Mouse (Mus musculus): ENCODE data around the gene Ankrd13b. TPM values are rescaled to one million over a fixed set of nuclear protein-coding genes. Genes with fewer than 3 reads are reported as not detected.

Gene Ankrd13b
- total and polyA plus RNA-seq, 3 experiments, result 0.41 to 1.3 TPM; not detected in 1

DNA sequence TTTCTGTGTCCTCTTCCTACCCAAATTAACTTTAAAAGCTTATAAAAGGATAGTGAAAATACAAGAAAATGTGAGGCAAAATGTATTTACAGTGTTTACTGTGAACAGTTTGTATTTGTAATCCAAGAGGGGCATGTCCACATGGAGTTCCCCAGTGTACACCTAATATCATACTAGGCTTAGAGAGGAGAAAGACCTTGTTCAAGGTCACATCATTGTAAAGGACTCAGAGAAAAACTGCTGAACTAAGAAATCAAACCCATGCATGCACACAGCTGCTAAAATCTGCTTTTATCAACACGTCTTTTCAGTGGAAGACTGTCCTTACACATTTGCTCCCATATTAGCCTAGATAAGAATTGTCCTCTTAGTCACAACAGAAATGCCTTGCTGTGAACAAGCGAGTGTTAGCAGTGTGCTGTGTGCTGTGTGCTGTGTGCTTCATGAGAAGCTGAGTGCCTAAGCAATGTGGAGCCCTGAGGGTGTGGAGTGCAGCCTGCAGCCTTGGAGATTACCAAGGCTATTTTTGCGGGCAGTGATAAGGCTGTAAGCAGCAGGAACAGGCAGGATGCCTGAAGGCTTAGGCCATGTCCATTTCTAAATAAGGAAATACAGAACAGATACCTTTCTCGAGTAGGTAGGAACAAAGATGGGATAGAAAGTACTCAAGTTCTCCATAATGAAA lies 66.2 kb downstream of the Ankrd13b start:
- TF ChIP-seq GATA1 (IDR thresholded peaks at IDR 0.05; ENCODE audit: borderline replicate concordance, low read length) (no peak), POLR2AphosphoS5 (IDR thresholded peaks at IDR 0.05; ENCODE audit: insufficient replicate concordance, low read depth, low read length) (no peak), CTCF (IDR thresholded peaks at IDR 0.05; ENCODE audit: low read depth, low read length) (no peak), GATA2 (IDR thresholded peaks at IDR 0.05; ENCODE audit: borderline replicate concordance, low read depth, low read length) (no peak), TAL1 (conservative IDR thresholded peaks at IDR 0.05; ENCODE audit: low read depth, low read length) (no peak)
- DNase-seq (ENCODE audit: low spot score) (no peak), ATAC-seq (ENCODE audit: extremely low read depth, insufficient number of reproducible peaks, low FRiP score, poor library complexity, severe bottlenecking) (no peak)
- Histone ChIP-seq H3K4me3 (ENCODE audit: low read depth, low read length) (no peak overlapping the region), H3K9me3 (replicated peaks) (no peaks in the 10 kb centered on the region), H3K36me3 (replicated peaks) (peaks cover 29% of the 10 kb centered on the region), H3K4me1 (ENCODE audit: insufficient read depth, low read depth, low read length) (no peaks in the 10 kb centered on the region), H3K27me3 (ENCODE audit: insufficient read depth, low read length) (no peaks in the 10 kb centered on the region)

Other genes with a start within 250 kb of the Ankrd13b start
- gene Coro6, start 27.3 kb downstream of the Ankrd13b start, total RNA-seq (2014; fragmentation: Nextera tagmentation), result not detected in 2 replicates
- 0.11 TPM in 1 of 2 replicates, not detected in the other for gene Coro6, start 27.3 kb downstream of the Ankrd13b start, total RNA-seq (2017)
- gene Coro6, start 27.3 kb downstream of the Ankrd13b start, polyA plus RNA-seq (2012), result not detected in 2 replicates
- 42.8 and 51.4 TPM in 2 replicates for gene Git1, start 3.9 kb upstream of the Ankrd13b start, total RNA-seq (2014; fragmentation: Nextera tagmentation)
- gene Git1, start 3.9 kb upstream of the Ankrd13b start, total RNA-seq (2017), result 9.5 and 9.6 TPM in 2 replicates
- 90.7 and 98.0 TPM in 2 replicates for gene Git1, start 3.9 kb upstream of the Ankrd13b start, polyA plus RNA-seq (2012)
- gene Abhd15, start 25.4 kb upstream of the Ankrd13b start, total RNA-seq (2014; fragmentation: Nextera tagmentation), result 0.30 TPM in 1 of 2 replicates, not detected in the other
- gene Abhd15, start 25.4 kb upstream of the Ankrd13b start, total RNA-seq (2017), result 0.12 and 0.27 TPM in 2 replicates
- 0.29 and 0.34 TPM in 2 replicates for gene Abhd15, start 25.4 kb upstream of the Ankrd13b start, polyA plus RNA-seq (2012)
- 1.4 and 7.0 TPM in 2 replicates for gene Trp53i13, start 26.3 kb upstream of the Ankrd13b start, total RNA-seq (2014; fragmentation: Nextera tagmentation)
- gene Trp53i13, start 26.3 kb upstream of the Ankrd13b start, total RNA-seq (2017), result 0.71 and 1.4 TPM in 2 replicates
- gene Trp53i13, start 26.3 kb upstream of the Ankrd13b start, polyA plus RNA-seq (2012), result 5.4 and 6.0 TPM in 2 replicates
- not detected in 2 replicates for gene Gm10392, start 29.5 kb upstream of the Ankrd13b start, total RNA-seq (2014; fragmentation: Nextera tagmentation)
- gene Gm10392, start 29.5 kb upstream of the Ankrd13b start, total RNA-seq (2017), result 0.12 and 0.38 TPM in 2 replicates
- not detected in 2 replicates for gene Gm10392, start 29.5 kb upstream of the Ankrd13b start, polyA plus RNA-seq (2012)
- gene Taok1, start 118.1 kb upstream of the Ankrd13b start, total RNA-seq (2014; fragmentation: Nextera tagmentation), result 48.6 and 50.1 TPM in 2 replicates
- 36.8 and 45.6 TPM in 2 replicates for gene Taok1, start 118.1 kb upstream of the Ankrd13b start, total RNA-seq (2017)
- 2.3 and 2.5 TPM in 2 replicates for gene Taok1, start 118.1 kb upstream of the Ankrd13b start, polyA plus RNA-seq (2012)
- 97.1 and 113 TPM in 2 replicates for gene Nufip2, start 196.5 kb upstream of the Ankrd13b start, total RNA-seq (2014; fragmentation: Nextera tagmentation)
- gene Nufip2, start 196.5 kb upstream of the Ankrd13b start, total RNA-seq (2017), result 75.3 and 94.0 TPM in 2 replicates
- gene Nufip2, start 196.5 kb upstream of the Ankrd13b start, polyA plus RNA-seq (2012), result 22.3 and 24.0 TPM in 2 replicates
- not detected in 2 replicates for gene Cryba1, start 235.6 kb upstream of the Ankrd13b start, total RNA-seq (2014; fragmentation: Nextera tagmentation)
- gene Cryba1, start 235.6 kb upstream of the Ankrd13b start, total RNA-seq (2017), result 0.27 TPM in 1 of 2 replicates, not detected in the other
- not detected in 2 replicates for gene Cryba1, start 235.6 kb upstream of the Ankrd13b start, polyA plus RNA-seq (2012)

Measured in G1E (cell line).